Mouse (Mus musculus) heart, adult 2 months (tissue): Measurements from ENCODE around the gene Ccdc73.

ENCODE experiments used
- CTCF ChIP-seq: fragments of 200-600 bp; IDR thresholded peaks from 2 replicates; pipeline ENCODE4 v1.8.1; 2022; ENCODE audit warnings: antibody characterized with exemption, mild to moderate bottlenecking, moderate library complexity
- EP300 ChIP-seq: fragments of 200-500 bp; IDR thresholded peaks from 2 replicates; pipeline ENCODE4 v1.6.1; 2011; ENCODE audit warnings: low read depth, low read length, control low read depth; ENCODE audit not compliant: insufficient read depth

GRCm38 (mm10) chr2:104996201-104996600, 128.6 kb downstream of the Ccdc73 start:
- no peak for TF ChIP-seq CTCF
- no peak for TF ChIP-seq EP300
